Mouse (Mus musculus) liver, adult 2 months (tissue): ENCODE results near the gene 1700007K13Rik. TPM values are rescaled to one million over a fixed set of nuclear protein-coding genes. Genes with fewer than 3 reads are reported as not detected.
"Not testable (repeated sequence)": the region's sequence is repeated elsewhere in the genome, so short reads cannot be mapped to it uniquely, and the experiment has no call there.

ENCODE experiments used
- DNase-seq: peaks from one replicate; pipeline ENCODE4 v3.0.0-alpha.2; 2011; ENCODE audit warnings: low read depth, low spot score; ENCODE audit errors: extremely low read depth
- H3K27ac ChIP-seq: fragments of 200-500 bp; replicated peaks from 2 replicates; pipeline ENCODE4 v1.5.1; 2012; ENCODE audit warnings: low read depth, mild to moderate bottlenecking, control low read depth, inconsistent platforms, low read length; ENCODE audit not compliant: insufficient read depth
- H3K27me3 ChIP-seq: fragments of 200-500 bp; 2 replicates; pipeline ENCODE4 v1.6.1; 2012; ENCODE audit warnings: mild to moderate bottlenecking, moderate library complexity, low read length, inconsistent platforms; ENCODE audit not compliant: control insufficient read depth, insufficient read depth
- H3K36me3 ChIP-seq: fragments of 200-500 bp; 2 replicates; pipeline ENCODE4 v1.6.1; 2012; ENCODE audit warnings: low read length, inconsistent platforms; ENCODE audit not compliant: control insufficient read depth, insufficient read depth
- H3K4me1 ChIP-seq: fragments of 200-500 bp; 2 replicates; pipeline ENCODE4 v1.6.1; 2011; ENCODE audit warnings: low read length; ENCODE audit not compliant: control insufficient read depth, insufficient read depth
- H3K4me3 ChIP-seq: fragments of 200-500 bp; 2 replicates; pipeline ENCODE4 v1.5.1; 2011; ENCODE audit warnings: low read depth, mild to moderate bottlenecking, control low read depth, low read length, moderate library complexity; ENCODE audit not compliant: insufficient read depth
- H3K79me2 ChIP-seq: fragments of 200-500 bp; 2 replicates; pipeline ENCODE4 v1.6.1; 2012; ENCODE audit warnings: inconsistent platforms, mild to moderate bottlenecking, low read length, moderate library complexity; ENCODE audit not compliant: control insufficient read depth, insufficient read depth
- H3K9ac ChIP-seq: fragments of 200-500 bp; 2 replicates; pipeline ENCODE4 v1.6.1; 2012; ENCODE audit warnings: low read depth, mild to moderate bottlenecking, control low read depth, inconsistent platforms, low read length
- CTCF ChIP-seq: fragments of 200-500 bp; IDR thresholded peaks from 2 replicates; pipeline ENCODE4 v1.5.1; 2011; ENCODE audit warnings: low read depth, low read length, control low read depth
- POLR2A ChIP-seq: fragments of 200-500 bp; IDR thresholded peaks from 2 replicates; pipeline ENCODE4 v1.6.1; 2011; ENCODE audit warnings: low read length, control low read depth; ENCODE audit not compliant: insufficient read depth; ENCODE audit errors: extremely low read depth
- WGBS: fragments of 180-500 bp; shearing (Covaris S2); methylation state at CpG from one replicate; pipeline ENCODE4 v1.1.7; 2018; 5-methylcytosine and 5-hydroxymethylcytosine counted together
- polyA plus RNA-seq: library from polyadenylated mRNA; depleted of rRNA; stranded (reverse); fragments of >200 nt; gene quantifications from 2 replicates; pipeline ENCODE4 v1.2.3, GENCODE M21; 2012
- total RNA-seq: library from RNA; depleted of rRNA; stranded (reverse); fragments of >200 nt; gene quantifications from 2 replicates; pipeline ENCODE4 v1.2.3, GENCODE M21; 2014

Gene 1700007K13Rik
- total and polyA plus RNA-seq, 2 experiments = 0.28 TPM; not detected in 1

DNA sequence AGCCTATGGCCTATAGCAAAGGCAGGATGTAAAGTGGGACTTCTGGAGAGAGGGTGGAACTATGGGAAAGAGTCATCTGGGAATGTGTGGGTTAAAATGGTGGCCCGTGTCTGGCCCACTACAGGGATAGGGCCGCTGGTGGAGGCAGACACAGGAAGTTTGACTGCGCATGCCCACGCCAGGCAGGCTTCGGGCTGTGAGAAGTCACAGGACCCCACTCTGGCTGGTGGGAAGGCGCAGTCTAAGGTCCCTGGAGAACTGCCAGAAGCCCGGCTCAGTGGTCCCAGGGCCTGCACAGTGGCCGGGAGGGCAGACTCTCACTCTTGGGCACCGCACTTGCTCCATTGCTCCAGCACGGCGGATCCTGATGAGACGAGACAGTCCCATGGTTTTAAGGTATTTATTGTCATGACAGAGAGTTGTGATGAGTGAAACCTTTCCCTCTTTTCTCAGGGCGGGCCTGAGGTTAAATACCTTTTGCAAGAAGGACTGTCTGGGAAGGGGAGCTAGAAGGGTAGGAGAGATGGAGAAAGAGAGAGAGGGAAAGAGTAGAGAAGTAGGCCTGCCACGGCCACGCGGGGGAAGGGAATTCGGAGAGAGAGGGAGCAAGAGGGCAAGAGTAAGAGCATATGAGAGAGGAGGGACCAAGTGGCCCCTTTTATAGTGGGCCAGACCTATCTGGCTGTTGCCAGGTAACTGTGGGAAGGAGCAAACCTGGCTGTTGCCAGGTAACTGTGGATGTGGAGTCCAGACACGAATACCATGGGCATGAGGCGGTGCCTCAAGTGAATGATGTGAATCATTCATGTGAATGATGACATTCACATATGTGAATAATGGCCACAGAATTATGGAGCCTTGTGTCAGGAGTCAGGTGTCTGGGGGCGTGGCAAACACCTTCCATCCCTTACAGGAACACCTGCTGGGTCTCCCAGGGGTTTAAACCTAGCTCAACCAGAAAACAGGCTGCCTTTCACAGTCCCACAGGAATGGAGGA, 13.4 kb upstream of the 1700007K13Rik start:
- no peak for TF ChIP-seq POLR2A
- TF ChIP-seq CTCF = no peak
- H3K27ac ChIP-seq = no peak overlapping the region
- no peak for DNase-seq
- peak overlapping the region; percentile 54; the same call in 1 of the 2 replicates for H3K4me3 ChIP-seq
- WGBS = 75% methylated on average over 20 of the region's 20 CpGs
- H3K9ac ChIP-seq = no peak overlapping the region
- no peaks in the 10 kb centered on the region for H3K4me1 ChIP-seq
- no peaks in the 10 kb centered on the region for H3K79me2 ChIP-seq
- no peaks in the 10 kb centered on the region; the same call in 1 of the 2 replicates for H3K27me3 ChIP-seq
- no peaks in the 10 kb centered on the region for H3K36me3 ChIP-seq

DNA sequence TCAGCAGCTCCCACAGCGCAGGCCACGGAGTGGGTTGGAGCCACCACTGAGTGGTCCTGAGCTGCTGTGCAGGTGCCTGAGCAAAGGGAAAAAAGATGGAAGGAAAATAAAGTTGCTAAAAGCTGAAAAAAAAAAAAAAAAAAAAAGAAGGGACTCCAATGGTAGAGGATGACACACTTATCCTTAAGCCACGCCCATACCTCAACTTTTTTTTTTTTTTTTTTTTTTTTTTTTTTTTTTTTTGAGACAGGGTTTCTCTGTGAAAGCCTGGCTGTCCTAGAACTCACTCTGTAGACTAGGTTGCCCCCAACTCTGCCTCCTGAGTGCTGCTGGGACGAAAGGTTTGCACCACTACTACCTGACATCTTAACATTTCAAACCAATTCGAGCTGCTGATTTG, 11.9 kb upstream of the 1700007K13Rik start:
- H3K4me3 ChIP-seq, H3K27ac ChIP-seq, H3K9ac ChIP-seq, DNase-seq, H3K36me3 ChIP-seq, H3K79me2 ChIP-seq, H3K4me1 ChIP-seq, H3K27me3 ChIP-seq: not testable (repeated sequence)
- WGBS = 96% methylated on average over 5 of the region's 5 CpGs

DNA sequence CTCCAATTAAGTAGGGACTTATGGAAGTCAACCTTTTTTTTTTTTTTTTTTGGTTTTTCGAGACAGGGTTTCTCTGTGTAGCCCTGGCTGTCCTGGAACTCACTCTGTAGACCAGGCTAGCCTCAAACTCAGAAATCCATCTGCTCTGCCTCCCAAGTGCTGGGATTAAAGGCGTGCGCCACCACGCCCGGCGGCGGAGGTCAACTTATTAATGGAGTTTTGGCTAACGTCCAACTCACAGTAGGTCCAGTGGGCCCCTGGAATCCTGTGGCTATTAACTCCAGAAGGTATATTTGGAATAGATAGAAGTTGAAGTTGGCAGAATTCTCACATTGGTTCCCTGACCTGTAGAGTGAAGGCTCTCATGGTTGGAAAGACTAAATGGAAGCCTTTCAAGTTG, 5.9 kb upstream of the 1700007K13Rik start:
- not testable (repeated sequence) for H3K4me3 ChIP-seq, H3K79me2 ChIP-seq, H3K9ac ChIP-seq, H3K4me1 ChIP-seq, DNase-seq, H3K36me3 ChIP-seq, H3K27ac ChIP-seq, H3K27me3 ChIP-seq
- WGBS = 91% methylated on average over 8 of the region's 8 CpGs

DNA sequence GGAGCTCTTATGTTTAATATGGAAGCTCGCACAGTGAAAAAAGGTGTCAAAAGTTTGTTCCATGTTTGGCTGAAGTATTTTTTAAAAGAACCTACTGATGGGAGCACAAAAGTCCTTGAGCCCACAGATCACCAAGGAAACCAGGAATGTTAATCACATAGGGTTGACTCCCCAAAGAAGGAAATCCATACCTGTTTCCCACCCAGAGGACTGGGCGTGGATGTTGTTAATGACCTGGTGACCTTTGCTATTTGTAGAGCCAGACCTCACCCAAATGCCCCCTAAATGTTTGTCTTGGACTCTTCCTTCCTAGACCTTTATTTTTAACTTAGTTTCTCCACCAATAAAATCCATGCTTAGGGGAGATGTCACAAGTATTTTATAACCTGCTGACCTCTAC, 4.5 kb upstream of the 1700007K13Rik start:
- no peak for TF ChIP-seq POLR2A
- TF ChIP-seq CTCF = no peak
- no peak overlapping the region for H3K9ac ChIP-seq
- H3K4me1 ChIP-seq = peaks cover 6% of the 10 kb centered on the region; the same call in 1 of the 2 replicates
- no peaks in the 10 kb centered on the region for H3K27me3 ChIP-seq
- peaks cover 10% of the 10 kb centered on the region for H3K36me3 ChIP-seq
- WGBS = 90% methylated on average over 2 of the region's 2 CpGs
- no peak overlapping the region for H3K4me3 ChIP-seq
- no peak for DNase-seq
- no peak overlapping the region for H3K27ac ChIP-seq
- H3K79me2 ChIP-seq = peaks cover 3% of the 10 kb centered on the region; the same call in 1 of the 2 replicates

DNA sequence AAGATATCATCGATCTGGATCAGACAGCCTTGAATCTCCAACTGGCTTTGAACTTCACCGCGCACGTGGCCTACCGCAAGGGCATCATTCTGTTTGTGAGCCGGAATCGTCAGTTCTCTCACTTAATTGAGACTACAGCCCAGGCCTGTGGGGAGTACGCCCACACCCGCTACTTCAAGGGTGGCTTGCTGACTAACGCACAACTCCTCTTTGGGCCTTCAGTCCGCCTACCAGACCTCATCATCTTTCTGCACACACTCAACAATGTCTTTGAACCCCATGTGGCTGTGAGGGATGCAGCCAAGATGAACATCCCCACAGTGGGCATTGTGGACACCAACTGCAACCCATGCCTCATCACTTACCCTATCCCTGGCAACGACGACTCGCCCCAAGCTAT, 3.3 kb upstream of the 1700007K13Rik start:
- H3K27ac ChIP-seq = no peak overlapping the region
- H3K4me3 ChIP-seq = no peak overlapping the region
- H3K36me3 ChIP-seq = peaks cover 10% of the 10 kb centered on the region
- 97% methylated on average over 14 of the region's 14 CpGs for WGBS
- TF ChIP-seq CTCF (no peak), POLR2A (no peak)
- H3K4me1 ChIP-seq = peaks cover 6% of the 10 kb centered on the region; the same call in 1 of the 2 replicates
- no peak for DNase-seq
- H3K9ac ChIP-seq = no peak overlapping the region
- peaks cover 3% of the 10 kb centered on the region; the same call in 1 of the 2 replicates for H3K79me2 ChIP-seq
- no peaks in the 10 kb centered on the region for H3K27me3 ChIP-seq
